Mouse (Mus musculus) heart, postnatal 10 days (tissue): ENCODE results near the gene Psmd2. TPM values are rescaled to one million over a fixed set of nuclear protein-coding genes. Genes with fewer than 3 reads are reported as not detected.

Source experiments
- DNase-seq, 2 experiments: peaks; one replicate each; pipeline ENCODE4 v3.0.0; 2021
- intact Hi-C: fragments of 180-260 bp; cut with DNase I; formaldehyde crosslinking; loops from one replicate; pipeline ENCODE4 v1.15.1; 2025
- total RNA-seq, 2 experiments: library from RNA; stranded (reverse); gene quantifications; 2 replicates each; pipeline ENCODE4 v1.2.3; 2021

The Psmd2 gene
- total RNA-seq, 2 experiments from 2014 or later, result 195 TPM

- intact Hi-C loops, result loop anchor here (1.0 kb wide), 1 partner anchor 22 kb away; no protein-coding TSS in a partner anchor
- DNase-seq, result peak; percentile 91 to 92
Observed at GRCm38 (mm10) chr16:20695622-20696323, 44.3 kb downstream of the Psmd2 start.

- intact Hi-C loops, result no loop called here
- no peak for DNase-seq
Observed at GRCm38 (mm10) chr16:20699266-20699665, 47.8 kb downstream of the Psmd2 start.

DNA sequence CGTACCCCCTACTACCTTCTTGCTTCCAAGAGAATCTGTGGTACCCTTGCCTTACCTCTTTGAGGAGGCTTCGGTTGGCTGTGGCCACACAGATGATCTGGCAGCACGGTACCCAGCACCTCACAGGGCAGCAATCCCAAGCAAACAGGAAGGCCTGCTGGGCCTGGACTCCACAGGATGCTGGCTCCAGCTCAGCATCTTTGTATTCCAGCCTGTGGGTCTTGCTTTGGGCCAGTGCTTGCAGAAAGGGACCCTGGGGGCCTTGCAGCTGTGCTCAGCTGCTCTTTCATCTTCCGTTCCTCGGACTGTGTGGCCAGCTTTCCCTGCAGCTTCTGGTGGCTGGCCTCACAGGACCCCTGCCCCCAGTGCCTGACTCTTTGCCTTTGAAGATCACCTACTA lies 48.6 kb downstream of the Psmd2 start:
- DNase-seq, result peak; percentile 48 to 50

GRCm38 (mm10) chr16:20701316-20701715 lies 49.9 kb downstream of the Psmd2 start:
- intact Hi-C loops, result no loop called here
- no peak for DNase-seq

More for the DNA sequence above, 48.6 kb downstream of the Psmd2 start:
- intact Hi-C loops, result no loop called here

- intact Hi-C loops, result no loop called here
- no peak for DNase-seq
Observed at GRCm38 (mm10) chr16:20701729-20702521, 50.5 kb downstream of the Psmd2 start.

DNA sequence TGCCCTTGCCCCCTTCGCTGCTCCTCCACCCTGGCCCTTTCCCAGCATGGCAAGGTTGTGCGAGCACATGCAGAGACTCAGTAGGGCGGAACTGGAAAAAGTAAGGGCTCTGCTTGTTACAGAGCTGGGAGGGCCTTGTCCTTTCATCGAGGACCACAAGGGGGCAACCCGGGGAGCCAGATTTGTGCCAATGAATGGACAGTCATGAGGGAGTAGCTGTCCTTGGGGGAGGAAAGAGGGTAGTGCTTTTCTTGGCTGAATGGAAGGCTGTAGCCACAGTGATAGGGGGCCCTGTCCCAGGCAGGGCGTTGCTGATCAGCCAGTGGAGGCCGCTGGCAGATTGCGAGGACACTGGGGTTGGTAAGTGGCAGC lies 51.1 kb downstream of the Psmd2 start:
- intact Hi-C loops, result no loop called here

DNA sequence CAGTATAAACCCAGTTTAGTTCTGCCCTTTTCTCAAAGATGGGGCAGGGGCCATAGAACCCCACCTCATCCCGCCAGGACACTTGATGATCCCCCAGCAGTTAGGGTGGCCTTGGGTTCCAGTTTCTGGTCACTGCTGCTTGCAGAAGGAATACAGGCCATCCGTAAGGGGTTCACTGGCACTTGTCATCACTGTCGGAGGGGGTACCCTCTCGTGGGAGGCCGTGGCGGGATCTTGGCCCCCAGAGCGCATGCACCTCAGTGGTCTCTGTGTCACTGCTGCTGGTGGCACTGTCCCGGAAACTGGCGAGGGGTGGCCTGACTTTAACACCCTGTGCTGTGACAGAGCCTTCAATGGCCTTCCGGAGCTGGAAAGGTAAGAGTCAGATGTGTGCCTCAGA lies 51.6 kb downstream of the Psmd2 start:
- intact Hi-C loops, result no loop called here

More for the DNA sequence above, 51.1 kb downstream of the Psmd2 start:
- DNase-seq, result peak; percentile 84 to 87

DNA sequence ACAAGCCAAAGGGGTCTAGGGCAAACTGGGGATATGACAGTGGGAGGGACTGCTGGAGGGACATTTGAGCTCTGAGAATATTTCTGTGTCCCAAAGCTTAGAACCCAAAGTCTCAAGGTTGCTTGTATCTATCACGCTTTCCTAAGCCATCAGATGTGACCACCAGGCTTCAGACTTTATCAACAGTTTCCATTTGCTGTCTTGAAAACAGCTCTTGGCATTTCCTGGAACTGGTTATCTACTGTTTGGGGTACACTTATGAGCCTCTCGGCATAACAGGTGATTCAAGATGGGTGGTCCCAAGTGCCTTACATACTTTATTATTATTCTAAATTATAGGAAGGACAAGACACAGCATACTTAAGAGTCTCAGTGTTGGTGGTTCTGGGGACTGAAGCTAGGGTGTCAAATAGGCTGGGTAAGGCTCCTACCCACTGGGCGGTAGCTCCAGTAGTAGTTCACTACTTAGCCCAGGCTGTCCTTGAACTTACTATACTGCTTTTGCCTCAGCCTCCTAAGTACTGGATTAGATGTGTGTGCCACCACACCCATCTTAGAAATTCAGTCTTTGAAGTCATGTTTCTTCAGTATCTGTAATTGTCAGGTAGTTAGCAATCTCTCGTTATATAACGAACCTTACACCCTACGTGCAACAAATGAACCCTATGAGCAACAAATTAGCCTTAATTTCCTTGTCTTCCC lies 52.4 kb downstream of the Psmd2 start:
- intact Hi-C loops, result no loop called here

More for the DNA sequence above, 51.6 kb downstream of the Psmd2 start:
- DNase-seq, result no peak

DNA sequence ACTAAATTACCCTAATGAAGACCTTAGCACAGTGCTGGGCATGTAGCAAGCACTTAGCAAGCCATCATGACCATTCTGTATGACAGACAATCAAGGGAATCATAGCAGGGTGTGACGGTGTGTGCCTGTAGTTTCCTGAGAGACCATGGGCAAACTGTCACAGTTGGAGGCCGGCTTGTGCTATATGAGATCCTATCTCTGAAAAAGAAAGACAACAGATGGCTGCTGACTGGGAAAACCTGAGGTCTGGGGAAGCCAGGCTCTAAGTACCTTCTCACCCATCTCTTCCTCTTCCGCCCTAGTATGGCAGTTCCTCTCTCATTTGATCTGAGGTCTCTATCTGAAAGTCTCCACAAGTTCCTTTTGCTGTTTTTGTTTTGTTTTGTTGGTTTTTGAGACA lies 54.3 kb downstream of the Psmd2 start:
- intact Hi-C loops, result no loop called here
- DNase-seq, result no peak

More for the DNA sequence above, 52.4 kb downstream of the Psmd2 start:
- no peak for DNase-seq

- DNase-seq, result no peak
- intact Hi-C loops, result no loop called here
Observed at GRCm38 (mm10) chr16:20706407-20707055, 55.1 kb downstream of the Psmd2 start.

DNA sequence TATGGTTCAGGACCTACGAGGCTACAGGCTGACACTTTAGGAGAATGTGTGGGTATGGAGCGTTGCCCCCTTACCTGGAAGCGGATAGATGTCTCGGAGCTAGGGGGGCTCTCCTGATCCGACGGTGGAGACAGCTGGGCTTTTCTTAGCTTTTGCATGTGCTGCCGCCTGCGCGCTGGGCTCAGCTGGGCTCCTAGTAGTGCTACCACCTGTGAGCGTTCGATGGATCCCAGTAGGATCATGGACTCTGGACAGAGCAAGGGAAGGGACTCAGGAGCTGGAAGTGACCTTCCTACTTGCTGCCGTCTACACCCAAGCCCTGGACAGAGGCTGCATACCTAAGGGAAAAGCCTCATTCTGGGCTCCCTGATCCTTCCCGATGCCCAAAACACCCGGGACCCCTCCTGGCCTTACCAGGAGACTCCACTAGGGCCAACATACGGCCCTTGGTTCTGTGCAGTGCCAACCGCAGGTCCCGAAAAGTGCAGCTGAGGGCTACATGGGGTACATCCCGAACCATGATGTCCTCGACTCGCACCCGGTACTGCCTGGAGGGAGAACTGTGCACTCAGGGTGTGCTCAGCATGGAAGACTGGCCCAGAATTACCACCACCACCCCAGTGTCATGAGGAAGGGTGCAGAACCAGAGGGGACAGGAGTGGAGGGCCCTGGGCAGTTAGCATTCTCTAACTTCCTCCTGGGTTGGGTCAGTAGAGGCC lies 56.9 kb downstream of the Psmd2 start:
- intact Hi-C loops, result no loop called here

GRCm38 (mm10) chr16:20708939-20709734 lies 57.7 kb downstream of the Psmd2 start:
- intact Hi-C loops, result no loop called here
- DNase-seq, result no peak

More for the DNA sequence above, 56.9 kb downstream of the Psmd2 start:
- DNase-seq, result no peak

DNA sequence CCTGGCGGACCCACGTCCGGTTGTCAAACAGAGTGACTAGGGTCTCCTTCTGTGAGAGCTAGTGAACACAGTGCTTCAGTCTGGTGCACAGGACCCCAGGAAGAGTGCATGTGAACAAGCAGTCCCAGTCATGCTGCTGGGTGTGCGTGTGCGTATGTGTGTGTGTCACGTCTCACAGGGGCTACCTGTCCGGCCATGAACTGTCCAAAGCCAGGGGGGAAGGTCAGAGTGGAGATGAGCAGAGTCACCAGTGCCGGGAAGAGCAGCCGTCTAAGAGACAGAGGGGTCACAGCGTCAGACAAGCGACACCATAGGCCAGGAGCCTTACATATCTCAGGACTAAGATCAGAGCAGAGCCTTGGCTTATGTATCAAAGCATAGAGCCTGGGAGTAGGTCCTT lies 58.9 kb downstream of the Psmd2 start:
- no peak for DNase-seq
- intact Hi-C loops, result loop anchor here (10.0 kb wide), 1 partner anchor 674 kb away; no protein-coding TSS in a partner anchor

- DNase-seq, result no peak
- intact Hi-C loops, result loop anchor here (10.0 kb wide), 1 partner anchor 674 kb away; no protein-coding TSS in a partner anchor
Observed at GRCm38 (mm10) chr16:20710810-20711209, 59.4 kb downstream of the Psmd2 start.

DNA sequence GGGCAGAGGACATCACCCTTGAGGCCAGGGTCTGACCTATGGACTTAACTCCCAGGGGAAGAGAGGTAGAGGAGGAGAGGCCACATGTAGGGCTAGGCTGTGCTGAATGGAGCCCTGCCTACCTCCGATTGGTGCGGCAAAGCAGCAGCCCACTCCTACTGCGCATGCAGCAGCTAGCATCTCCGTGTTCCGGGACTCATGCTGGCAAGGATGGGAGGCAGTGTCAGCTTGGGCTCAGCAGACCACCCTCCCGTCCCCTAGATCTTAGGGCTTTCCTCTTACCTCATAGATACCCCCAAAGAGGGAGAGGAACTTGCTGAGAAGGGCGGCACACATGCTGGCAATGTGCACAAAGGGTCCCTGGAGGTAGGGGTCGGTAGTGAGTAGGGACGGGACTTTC lies 60.7 kb downstream of the Psmd2 start:
- DNase-seq, result no peak
- intact Hi-C loops, result loop anchor here (10.0 kb wide), 1 partner anchor 673 kb away; no protein-coding TSS in a partner anchor

DNA sequence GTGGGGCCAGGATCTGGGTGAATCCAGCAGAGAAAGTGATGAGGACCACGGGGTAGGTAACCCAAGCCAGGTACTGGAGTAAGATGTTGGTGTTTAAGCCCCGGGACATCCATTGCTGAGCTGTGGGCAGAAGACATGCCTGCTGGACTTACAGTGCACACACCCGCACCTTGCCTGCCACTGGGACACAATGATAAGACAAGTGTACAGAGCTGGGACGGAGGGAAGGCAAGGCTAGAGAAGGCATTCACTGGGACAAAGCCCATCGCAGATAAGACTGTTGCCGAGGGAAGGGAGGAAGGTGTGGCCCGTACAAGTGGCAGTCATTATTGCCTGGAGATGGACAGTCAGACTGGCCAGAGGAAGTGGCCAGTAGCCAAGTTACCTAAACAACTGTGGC lies 61.4 kb downstream of the Psmd2 start:
- DNase-seq, result no peak
- intact Hi-C loops, result loop anchor here (10.0 kb wide), 1 partner anchor 672 kb away; no protein-coding TSS in a partner anchor
